Mouse (Mus musculus) liver, embryonic 15.5 days (tissue): ENCODE results near the gene Tmem51. TPM values are rescaled to one million over a fixed set of nuclear protein-coding genes. Genes with fewer than 3 reads are reported as not detected.

ENCODE experiments used
- ATAC-seq: fragments of 200-750 bp; cut with Nextera tagmentation; 2 replicates; pipeline ENCODE4 v1.8.0; 2017; ENCODE audit warnings: moderate number of reproducible peaks, mild to moderate bottlenecking, moderate library complexity; ENCODE audit not compliant: insufficient read depth
- H3K27ac ChIP-seq: fragments of 300-500 bp; sonication (generic); replicated peaks from 2 replicates; pipeline ENCODE4 v1.5.1; 2015; ENCODE audit warnings: mild to moderate bottlenecking, inconsistent platforms
- H3K27me3 ChIP-seq: fragments of 300-500 bp; sonication (generic); 2 replicates; pipeline ENCODE4 v1.6.1; 2015; ENCODE audit warnings: mild to moderate bottlenecking, inconsistent platforms
- H3K36me3 ChIP-seq: fragments of 300-500 bp; sonication (generic); replicated peaks from 2 replicates; pipeline ENCODE4 v1.6.1; 2015; ENCODE audit warnings: moderate library complexity, mild to moderate bottlenecking, inconsistent platforms
- H3K4me1 ChIP-seq: fragments of 300-500 bp; sonication (generic); replicated peaks from 2 replicates; pipeline ENCODE4 v1.6.1; 2015; ENCODE audit warnings: inconsistent platforms
- H3K4me2 ChIP-seq: fragments of 300-500 bp; sonication (generic); 2 replicates; pipeline ENCODE4 v1.6.1; 2015; ENCODE audit warnings: moderate library complexity, mild to moderate bottlenecking, inconsistent platforms
- H3K4me3 ChIP-seq: fragments of 300-500 bp; sonication (generic); replicated peaks from 2 replicates; pipeline ENCODE4 v1.5.1; 2015; ENCODE audit warnings: mild to moderate bottlenecking, inconsistent platforms
- H3K9ac ChIP-seq: fragments of 300-500 bp; sonication (generic); 2 replicates; pipeline ENCODE4 v1.6.1; 2015; ENCODE audit warnings: moderate library complexity, mild to moderate bottlenecking, inconsistent platforms
- H3K9me3 ChIP-seq: fragments of 300-500 bp; sonication (generic); replicated peaks from 2 replicates; pipeline ENCODE4 v1.6.1; 2016; ENCODE audit warnings: inconsistent platforms
- WGBS: fragments of 180-500 bp; shearing (Covaris S2); methylation state at CpG from one replicate; pipeline ENCODE4 v1.1.7; 2015; ENCODE audit warnings: mixed read lengths; ENCODE audit not compliant: insufficient replicate concordance; 5-methylcytosine and 5-hydroxymethylcytosine counted together
- polyA plus RNA-seq: library from polyadenylated mRNA; unstranded; fragments of >200 nt; fragmentation: Nextera tagmentation; extraction: Ambion mirVana; gene quantifications from 2 replicates; pipeline ENCODE4 v1.2.1, GENCODE M21; 2015

The Tmem51 gene
- polyA plus RNA-seq, 1 experiment from 2014 or later, result 16.2 TPM

- no peak overlapping the region for H3K4me2 ChIP-seq
- peaks cover 5% of the 10 kb centered on the region for H3K4me1 ChIP-seq
- 59% methylated on average over 15 of the region's 15 CpGs for WGBS
- no peaks in the 10 kb centered on the region for H3K27me3 ChIP-seq
- H3K4me3 ChIP-seq, result no peak overlapping the region
- no peak overlapping the region for H3K27ac ChIP-seq
- no peaks in the 10 kb centered on the region for H3K36me3 ChIP-seq
- no peak for ATAC-seq
- H3K9me3 ChIP-seq, result no peaks in the 10 kb centered on the region
- H3K9ac ChIP-seq, result no peak overlapping the region
These were observed 11.6 kb upstream of the Tmem51 start for GRCm38 (mm10) chr4:142095513-142096241.

- 67% methylated on average over 11 of the region's 11 CpGs for WGBS
- ATAC-seq, result 0 out of 2 replicates have a peak, but pooled peaks have one; percentile 36
These were observed 10.3 kb upstream of the Tmem51 start for GRCm38 (mm10) chr4:142094386-142094785.

GRCm38 (mm10) chr4:142091100-142091499 lies 7.0 kb upstream of the Tmem51 start:
- Histone ChIP-seq H3K27me3 (peaks cover 14% of the 10 kb centered on the region), H3K36me3 (no peaks in the 10 kb centered on the region), H3K9me3 (no peaks in the 10 kb centered on the region), H3K4me1 (no peaks in the 10 kb centered on the region), H3K4me2 (no peak overlapping the region), H3K9ac (no peak overlapping the region), H3K27ac (no peak overlapping the region), H3K4me3 (no peak overlapping the region)
- no peak for ATAC-seq
- 55% methylated on average over 2 of the region's 2 CpGs for WGBS

More at GRCm38 (mm10) chr4:142094386-142094785, 10.3 kb upstream of the Tmem51 start:
- Histone ChIP-seq H3K27me3 (peaks cover 3% of the 10 kb centered on the region; the same call in 1 of the 2 replicates), H3K27ac (no peak overlapping the region), H3K36me3 (no peaks in the 10 kb centered on the region), H3K4me3 (no peak overlapping the region), H3K4me1 (peaks cover 5% of the 10 kb centered on the region), H3K9me3 (no peaks in the 10 kb centered on the region), H3K4me2 (no peak overlapping the region), H3K9ac (no peak overlapping the region)

- Histone ChIP-seq H3K36me3 (no peaks in the 10 kb centered on the region), H3K4me2 (no peak overlapping the region), H3K9me3 (no peaks in the 10 kb centered on the region), H3K4me1 (peaks cover 6% of the 10 kb centered on the region; the same call in 1 of the 2 replicates), H3K4me3 (no peak overlapping the region), H3K27me3 (peaks cover 26% of the 10 kb centered on the region), H3K27ac (no peak overlapping the region), H3K9ac (no peak overlapping the region)
- WGBS, result 59% methylated on average over 6 of the region's 6 CpGs
- ATAC-seq, result no peak
These were observed 5.9 kb upstream of the Tmem51 start for GRCm38 (mm10) chr4:142089966-142090365.

- ATAC-seq, result no peak
- Histone ChIP-seq H3K4me3 (no peak overlapping the region), H3K9me3 (no peaks in the 10 kb centered on the region), H3K4me2 (no peak overlapping the region), H3K9ac (no peak overlapping the region), H3K36me3 (no peaks in the 10 kb centered on the region), H3K4me1 (peaks cover 8% of the 10 kb centered on the region; the same call in 1 of the 2 replicates), H3K27ac (no peak overlapping the region), H3K27me3 (peaks cover 37% of the 10 kb centered on the region)
- WGBS, result 46% methylated on average over 6 of the region's 6 CpGs
These were observed 4.7 kb upstream of the Tmem51 start for GRCm38 (mm10) chr4:142088836-142089235.

- Histone ChIP-seq H3K36me3 (no peaks in the 10 kb centered on the region), H3K27me3 (peaks cover 41% of the 10 kb centered on the region), H3K27ac (no peak overlapping the region), H3K4me3 (no peak overlapping the region), H3K9me3 (no peaks in the 10 kb centered on the region), H3K9ac (no peak overlapping the region), H3K4me2 (no peak overlapping the region), H3K4me1 (peaks cover 8% of the 10 kb centered on the region; the same call in 1 of the 2 replicates)
- WGBS, result 39% methylated on average over 4 of the region's 4 CpGs
- ATAC-seq, result no peak
These were observed 4.3 kb upstream of the Tmem51 start for GRCm38 (mm10) chr4:142088409-142088808.

GRCm38 (mm10) chr4:142084936-142085563 lies 946 bp upstream of the Tmem51 start:
- H3K36me3 ChIP-seq, result no peaks in the 10 kb centered on the region
- peak overlapping the region; percentile 59 for H3K4me3 ChIP-seq
- peak overlapping the region; percentile 60 for H3K4me2 ChIP-seq
- H3K27me3 ChIP-seq, result peaks cover 58% of the 10 kb centered on the region
- ATAC-seq, result no peak
- H3K27ac ChIP-seq, result peak overlapping the region; percentile 78; the same call in 1 of the 2 replicates
- WGBS, result 8% methylated on average over 20 of the region's 20 CpGs
- peaks cover 31% of the 10 kb centered on the region for H3K4me1 ChIP-seq
- no peaks in the 10 kb centered on the region for H3K9me3 ChIP-seq
- no peak overlapping the region for H3K9ac ChIP-seq

- under 1% methylated on average over 28 of the region's 29 CpGs for WGBS
- peak overlapping the region; percentile 78 for H3K27ac ChIP-seq
These were observed 358 bp downstream of the Tmem51 start for GRCm38 (mm10) chr4:142083762-142084130.

GRCm38 (mm10) chr4:142083193-142083592 lies 911 bp downstream of the Tmem51 start:
- Histone ChIP-seq H3K9me3 (no peaks in the 10 kb centered on the region), H3K4me3 (peak overlapping the region; percentile 59), H3K9ac (0 out of 2 replicates have a peak overlapping the region, but pooled peaks have one; percentile 35), H3K36me3 (no peaks in the 10 kb centered on the region), H3K27me3 (peaks cover 55% of the 10 kb centered on the region), H3K4me2 (peak overlapping the region; percentile 60), H3K27ac (0 out of 2 replicates have a peak overlapping the region, but pooled peaks have one; percentile 16), H3K4me1 (peaks cover 40% of the 10 kb centered on the region)
- WGBS, result 36% methylated on average over 6 of the region's 6 CpGs
- no peak for ATAC-seq

More at GRCm38 (mm10) chr4:142083762-142084130, 358 bp downstream of the Tmem51 start:
- ATAC-seq, result peak; percentile 56
- H3K4me3 ChIP-seq, result peak overlapping the region; percentile 59
- H3K4me2 ChIP-seq, result peak overlapping the region; percentile 60
- H3K4me1 ChIP-seq, result peaks cover 36% of the 10 kb centered on the region
- H3K36me3 ChIP-seq, result no peaks in the 10 kb centered on the region
- peaks cover 55% of the 10 kb centered on the region for H3K27me3 ChIP-seq
- peak overlapping the region; percentile 35; the same call in 1 of the 2 replicates for H3K9ac ChIP-seq
- H3K9me3 ChIP-seq, result no peaks in the 10 kb centered on the region

- H3K4me3 ChIP-seq, result peak overlapping the region; percentile 59; the same call in 1 of the 2 replicates
- 45% methylated on average over 4 of the region's 4 CpGs for WGBS
- H3K4me1 ChIP-seq, result peaks cover 45% of the 10 kb centered on the region
- peaks cover 55% of the 10 kb centered on the region for H3K27me3 ChIP-seq
- H3K36me3 ChIP-seq, result no peaks in the 10 kb centered on the region
- H3K9ac ChIP-seq, result no peak overlapping the region
- peak overlapping the region; percentile 60 for H3K4me2 ChIP-seq
- no peak for ATAC-seq
- no peak overlapping the region for H3K27ac ChIP-seq
- no peaks in the 10 kb centered on the region for H3K9me3 ChIP-seq
These were observed 1.4 kb downstream of the Tmem51 start for GRCm38 (mm10) chr4:142082703-142083102.

GRCm38 (mm10) chr4:142081631-142082283 lies 2.3 kb downstream of the Tmem51 start:
- Histone ChIP-seq H3K4me2 (peak overlapping the region; percentile 60), H3K9ac (no peak overlapping the region), H3K27ac (peak overlapping the region; percentile 5; the same call in 1 of the 2 replicates), H3K4me1 (peaks cover 55% of the 10 kb centered on the region), H3K36me3 (no peaks in the 10 kb centered on the region), H3K27me3 (peaks cover 51% of the 10 kb centered on the region), H3K4me3 (no peak overlapping the region), H3K9me3 (no peaks in the 10 kb centered on the region)
- no peak for ATAC-seq
- WGBS, result 35% methylated on average over 13 of the region's 13 CpGs
